Mouse (Mus musculus) hindbrain, postnatal 0 days (tissue): ENCODE results near the gene Cend1. TPM values are rescaled to one million over a fixed set of nuclear protein-coding genes. Genes with fewer than 3 reads are reported as not detected.
A peak's percentile ranks its signal among the peaks of the same experiment; 100 is the strongest.

Experiments
- ATAC-seq: fragments of 200-750 bp; cut with Nextera tagmentation; 2 replicates; pipeline ENCODE4 v1.8.0; 2017; ENCODE audit warnings: mild to moderate bottlenecking, moderate TSS enrichment, moderate library complexity
- DNase-seq: peaks from one replicate; pipeline ENCODE4 v3.0.0-alpha.2; 2015; ENCODE audit warnings: low spot score
- H3K27ac ChIP-seq: fragments of 300-500 bp; sonication (generic); 2 replicates; pipeline ENCODE4 v1.5.1; 2014; ENCODE audit warnings: mild to moderate bottlenecking
- H3K27me3 ChIP-seq: fragments of 300-500 bp; sonication (generic); 2 replicates; pipeline ENCODE4 v1.6.1; 2014; ENCODE audit warnings: low read length, mixed read lengths; ENCODE audit not compliant: insufficient read depth
- H3K36me3 ChIP-seq: fragments of 300-500 bp; sonication (generic); 2 replicates; pipeline ENCODE4 v1.6.1; 2014; ENCODE audit warnings: low read length, mixed read lengths; ENCODE audit not compliant: insufficient read depth
- H3K4me1 ChIP-seq: fragments of 300-500 bp; sonication (generic); 2 replicates; pipeline ENCODE4 v1.6.1; 2014; ENCODE audit warnings: antibody characterized with exemption, low read length, mixed read lengths; ENCODE audit not compliant: insufficient read depth
- H3K4me2 ChIP-seq: fragments of 300-500 bp; sonication (generic); 2 replicates; pipeline ENCODE4 v1.6.1; 2014; ENCODE audit warnings: low read depth, mild to moderate bottlenecking, low read length, moderate library complexity, mixed read lengths
- H3K4me3 ChIP-seq: fragments of 300-500 bp; sonication (generic); 2 replicates; pipeline ENCODE4 v1.5.1; 2014; ENCODE audit warnings: low read length
- H3K9ac ChIP-seq: fragments of 300-500 bp; sonication (generic); replicated peaks from 2 replicates; pipeline ENCODE4 v1.6.1; 2014; ENCODE audit warnings: mild to moderate bottlenecking, low read length, moderate library complexity, mixed read lengths
- H3K9me3 ChIP-seq: fragments of 300-500 bp; sonication (generic); 2 replicates; pipeline ENCODE4 v1.6.1; 2016; ENCODE audit warnings: low read length, mixed read lengths
- CTCF ChIP-seq: IDR thresholded peaks from 2 replicates; pipeline ENCODE4 v1.5.1; 2016; ENCODE audit warnings: antibody characterized with exemption, control low read depth, low read depth
- WGBS: fragments of 180-500 bp; shearing (Covaris S2); extraction: QIAGEN DNeasy Blood & Tissue Kit; methylation state at CpG from one replicate; pipeline ENCODE4 v1.1.7; 2014; 5-methylcytosine and 5-hydroxymethylcytosine counted together
- polyA plus RNA-seq: library from polyadenylated mRNA; unstranded; fragments of >200 nt; fragmentation: Nextera tagmentation; extraction: Ambion mirVana; gene quantifications from 2 replicates; pipeline ENCODE4 v1.2.1, GENCODE M21; 2015
- total RNA-seq: library from RNA; depleted of rRNA; stranded (reverse); fragments of >200 nt; gene quantifications from 2 replicates; pipeline ENCODE4 v1.2.3, GENCODE M21; 2014

Gene Cend1
- total and polyA plus RNA-seq, 2 experiments from 2014 or later, result 246 to 255 TPM

GRCm38 (mm10) chr7:141392552-141393222, 36.6 kb downstream of the Cend1 start:
- H3K36me3 ChIP-seq, result peaks cover 12% of the 10 kb centered on the region
- peaks cover 7% of the 10 kb centered on the region; the same call in 1 of the 2 replicates for H3K4me1 ChIP-seq
- peak overlapping the region; percentile 60 for H3K4me3 ChIP-seq
- no peak for DNase-seq
- no peak; the same call in 1 of the 2 replicates for ATAC-seq
- no peaks in the 10 kb centered on the region for H3K27me3 ChIP-seq
- peak overlapping the region; percentile 79 for H3K27ac ChIP-seq
- 21% methylated on average over 9 of the region's 9 CpGs for WGBS
- peak overlapping the region; percentile 69 for H3K9ac ChIP-seq
- H3K9me3 ChIP-seq, result no peaks in the 10 kb centered on the region
- peak overlapping the region; percentile 98 for H3K4me2 ChIP-seq
- TF ChIP-seq CTCF, result no peak

DNA sequence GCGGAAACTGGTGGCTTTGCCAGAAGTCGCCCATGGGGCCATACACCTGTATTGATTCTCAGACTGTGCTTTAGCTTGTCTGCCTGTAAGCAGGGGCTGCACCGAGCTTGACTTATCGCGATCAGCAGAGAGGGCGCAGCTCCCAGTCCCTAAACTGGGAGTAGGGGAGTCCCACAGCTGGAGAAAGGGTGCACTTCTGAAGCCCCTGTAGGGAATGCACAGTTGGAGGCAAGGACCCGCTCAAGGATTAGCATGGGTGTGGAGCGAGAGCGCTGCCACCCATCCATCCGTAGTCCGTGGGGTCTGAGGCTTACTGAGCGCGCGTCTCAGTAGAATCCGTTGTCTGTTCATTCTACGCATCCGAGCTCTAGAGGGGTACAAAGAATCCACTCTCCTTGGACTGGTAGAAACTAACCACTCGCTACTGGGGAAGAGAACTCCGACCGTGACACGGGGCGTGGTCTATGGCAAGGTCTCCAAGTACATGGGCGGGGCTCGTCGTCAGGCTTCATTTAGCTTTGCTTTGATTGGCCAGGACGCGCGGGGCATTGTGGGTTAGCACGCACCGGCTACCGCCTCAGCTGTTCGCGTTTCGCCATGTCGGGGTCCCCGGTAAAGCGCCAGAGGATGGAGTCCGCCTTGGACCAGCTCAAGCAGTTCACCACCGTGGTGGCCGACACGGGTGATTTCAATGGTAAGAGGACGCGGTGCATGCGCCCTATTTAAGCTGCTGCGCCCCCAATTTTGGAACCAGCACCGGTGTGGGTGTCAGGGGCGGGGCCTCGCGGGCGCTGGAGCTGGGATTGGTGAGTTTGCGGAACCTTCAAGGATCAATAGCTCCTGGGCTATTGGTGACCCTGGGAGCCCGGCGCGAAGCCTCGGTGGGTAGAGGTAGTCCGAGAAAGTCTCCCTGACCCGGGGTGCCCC, 37.4 kb downstream of the Cend1 start, which contains the start of gene Taldo1:
Gene Taldo1 (plus strand): TSS at position 575 of the 927 bp plus-strand sequence.
- DNase-seq, result peak; percentile 96
- WGBS, result under 1% methylated on average over 57 of the region's 57 CpGs
- Histone ChIP-seq H3K27me3 (no peaks in the 10 kb centered on the region), H3K36me3 (peaks cover 12% of the 10 kb centered on the region; the same call in 1 of the 2 replicates), H3K9ac (peak within 1 kb of the TSS; percentile 69), H3K4me3 (peak within 1 kb of the TSS; percentile 60), H3K27ac (peak within 1 kb of the TSS; percentile 79), H3K9me3 (no peaks in the 10 kb centered on the region), H3K4me2 (peak within 1 kb of the TSS; percentile 98), H3K4me1 (peaks cover 7% of the 10 kb centered on the region; the same call in 1 of the 2 replicates)
- TF ChIP-seq CTCF, result peak; percentile 10; the same call in 1 of the 2 replicates
- peak; percentile 96 for ATAC-seq

- Histone ChIP-seq H3K4me1 (peaks cover 7% of the 10 kb centered on the region; the same call in 1 of the 2 replicates), H3K4me2 (no peak overlapping the region), H3K4me3 (no peak overlapping the region), H3K27me3 (no peaks in the 10 kb centered on the region), H3K9me3 (no peaks in the 10 kb centered on the region), H3K36me3 (0 out of 2 replicates have a peak, but pooled peaks cover under 1% of the 10 kb centered on the region), H3K27ac (no peak overlapping the region), H3K9ac (no peak overlapping the region)
- ATAC-seq (no peak), DNase-seq (no peak)
- 58% methylated on average over 9 of the region's 9 CpGs for WGBS
- TF ChIP-seq CTCF, result no peak
These were observed 38.7 kb downstream of the Cend1 start for GRCm38 (mm10) chr7:141390326-141391259.

DNA sequence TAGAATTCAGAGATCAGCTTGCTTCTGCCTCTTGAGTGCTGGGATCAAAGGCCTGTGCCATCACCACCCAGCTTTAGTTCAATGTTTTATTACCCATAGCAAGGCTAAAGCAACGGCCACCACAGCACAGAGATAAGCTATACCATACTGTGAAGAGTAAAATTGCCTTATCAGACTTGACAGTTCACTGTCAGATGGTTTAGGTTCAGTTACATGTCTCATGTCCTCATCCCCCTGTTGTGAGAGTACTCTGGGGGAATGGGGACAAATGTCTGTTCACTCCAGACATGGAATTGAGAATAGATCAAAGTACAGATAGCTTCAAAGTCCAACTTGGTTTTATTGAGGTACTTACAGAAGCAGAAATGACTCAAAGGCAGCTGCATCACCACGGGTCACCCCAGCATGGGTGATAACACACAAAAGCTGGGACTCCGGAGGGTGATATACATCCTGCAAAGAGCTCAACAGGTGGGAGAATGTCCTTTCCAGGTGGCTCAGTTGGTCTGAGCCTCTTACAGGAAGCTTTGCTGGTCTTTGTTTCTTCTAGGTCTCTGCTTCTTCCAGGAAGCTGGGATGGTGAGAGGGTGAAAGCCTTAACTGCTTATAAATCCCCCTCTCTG, 40.7 kb downstream of the Cend1 start:
- WGBS, result 63% methylated on average over 3 of the region's 3 CpGs
- ATAC-seq, result no peak

GRCm38 (mm10) chr7:141387807-141388486, 41.3 kb downstream of the Cend1 start:
- Histone ChIP-seq H3K27me3 (no peaks in the 10 kb centered on the region), H3K4me1 (peaks cover 4% of the 10 kb centered on the region; the same call in 1 of the 2 replicates), H3K27ac (no peak overlapping the region), H3K4me3 (no peak overlapping the region), H3K4me2 (no peak overlapping the region), H3K36me3 (no peaks in the 10 kb centered on the region), H3K9ac (no peak overlapping the region), H3K9me3 (no peaks in the 10 kb centered on the region)
- ATAC-seq (no peak), DNase-seq (no peak)
- 53% methylated on average over 2 of the region's 2 CpGs for WGBS
- TF ChIP-seq CTCF, result no peak

More for the DNA sequence above, 40.7 kb downstream of the Cend1 start:
- DNase-seq, result no peak
- Histone ChIP-seq H3K4me2 (no peak overlapping the region), H3K27ac (no peak overlapping the region), H3K36me3 (no peaks in the 10 kb centered on the region), H3K4me1 (peaks cover 7% of the 10 kb centered on the region; the same call in 1 of the 2 replicates), H3K9ac (no peak overlapping the region), H3K4me3 (no peak overlapping the region), H3K9me3 (no peaks in the 10 kb centered on the region), H3K27me3 (no peaks in the 10 kb centered on the region)
- TF ChIP-seq CTCF, result no peak
